Mouse (Mus musculus) limb, embryonic 12.5 days (tissue): ENCODE results near the gene Rfx2. TPM values are rescaled to one million over a fixed set of nuclear protein-coding genes. Genes with fewer than 3 reads are reported as not detected.

Experiments
- ATAC-seq: fragments of 200-750 bp; cut with Nextera tagmentation; 2 replicates; pipeline ENCODE4 v1.8.0; 2017; ENCODE audit warnings: low read depth, moderate TSS enrichment; ENCODE audit not compliant: insufficient number of reproducible peaks, insufficient read depth, low FRiP score, low TSS enrichment
- H3K27ac ChIP-seq: fragments of 300-500 bp; sonication (generic); 2 replicates; pipeline ENCODE4 v1.5.1; 2016; ENCODE audit warnings: mild to moderate bottlenecking, moderate library complexity
- H3K27me3 ChIP-seq: fragments of 300-500 bp; sonication (generic); 2 replicates; pipeline ENCODE4 v1.6.1; 2016; ENCODE audit warnings: mild to moderate bottlenecking, moderate library complexity
- H3K36me3 ChIP-seq: fragments of 300-500 bp; sonication (generic); 2 replicates; pipeline ENCODE4 v1.6.1; 2016; ENCODE audit warnings: mild to moderate bottlenecking, moderate library complexity
- H3K4me1 ChIP-seq: fragments of 300-500 bp; sonication (generic); replicated peaks from 2 replicates; pipeline ENCODE4 v1.6.1; 2016
- H3K4me2 ChIP-seq: fragments of 300-500 bp; sonication (generic); 2 replicates; pipeline ENCODE4 v1.6.1; 2016; ENCODE audit warnings: mild to moderate bottlenecking, moderate library complexity
- H3K4me3 ChIP-seq: fragments of 300-500 bp; sonication (generic); replicated peaks from 2 replicates; pipeline ENCODE4 v1.5.1; 2016; ENCODE audit warnings: mild to moderate bottlenecking
- H3K9ac ChIP-seq: fragments of 300-500 bp; sonication (generic); replicated peaks from 2 replicates; pipeline ENCODE4 v1.6.1; 2016; ENCODE audit warnings: mild to moderate bottlenecking, moderate library complexity
- H3K9me3 ChIP-seq: fragments of 300-500 bp; sonication (generic); 2 replicates; pipeline ENCODE4 v1.6.1; 2016; ENCODE audit warnings: mild to moderate bottlenecking, moderate library complexity
- WGBS: fragments of 180-500 bp; shearing (Covaris S2); methylation state at CpG from one replicate; pipeline ENCODE4 v1.1.7; 2016; 5-methylcytosine and 5-hydroxymethylcytosine counted together
- polyA plus RNA-seq: library from polyadenylated mRNA; unstranded; fragments of >200 nt; fragmentation: Nextera tagmentation; extraction: Ambion mirVana; gene quantifications from 2 replicates; pipeline ENCODE4 v1.2.1, GENCODE M21; 2016

Gene Rfx2
- polyA plus RNA-seq, 1 experiment from 2014 or later, result 4.1 TPM

GRCm38 (mm10) chr17:56861197-56861596, 30.4 kb upstream of the Rfx2 start:
- no peak overlapping the region for H3K9ac ChIP-seq
- no peaks in the 10 kb centered on the region; the same call in 1 of the 2 replicates for H3K27me3 ChIP-seq
- no peak overlapping the region for H3K4me2 ChIP-seq
- ATAC-seq, result no peak
- H3K36me3 ChIP-seq, result no peaks in the 10 kb centered on the region
- H3K4me3 ChIP-seq, result no peak overlapping the region
- 44% methylated on average over 3 of the region's 3 CpGs for WGBS
- 0 out of 2 replicates have a peak, but pooled peaks cover under 1% of the 10 kb centered on the region for H3K9me3 ChIP-seq
- H3K4me1 ChIP-seq, result no peaks in the 10 kb centered on the region
- no peak overlapping the region for H3K27ac ChIP-seq

DNA sequence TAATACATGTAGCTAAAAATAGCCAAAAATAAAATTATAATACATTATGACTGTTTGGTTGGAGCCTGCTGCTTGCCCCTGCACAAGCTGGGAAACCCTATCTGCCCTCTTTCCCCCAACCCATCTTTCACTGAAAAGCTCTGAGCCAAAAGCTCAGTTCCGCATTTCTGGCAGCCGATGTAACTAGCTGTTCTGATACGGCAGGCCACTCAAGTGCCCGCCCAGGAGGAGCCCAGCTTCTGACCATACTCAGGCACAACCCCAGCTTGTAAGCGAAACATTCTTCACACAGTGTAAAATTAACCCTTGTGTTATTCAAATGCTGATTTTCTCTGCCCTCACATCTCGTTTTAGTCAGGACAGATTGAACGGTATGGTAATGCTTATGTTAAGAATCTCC, 28.1 kb upstream of the Rfx2 start:
- no peak overlapping the region for H3K27ac ChIP-seq

DNA sequence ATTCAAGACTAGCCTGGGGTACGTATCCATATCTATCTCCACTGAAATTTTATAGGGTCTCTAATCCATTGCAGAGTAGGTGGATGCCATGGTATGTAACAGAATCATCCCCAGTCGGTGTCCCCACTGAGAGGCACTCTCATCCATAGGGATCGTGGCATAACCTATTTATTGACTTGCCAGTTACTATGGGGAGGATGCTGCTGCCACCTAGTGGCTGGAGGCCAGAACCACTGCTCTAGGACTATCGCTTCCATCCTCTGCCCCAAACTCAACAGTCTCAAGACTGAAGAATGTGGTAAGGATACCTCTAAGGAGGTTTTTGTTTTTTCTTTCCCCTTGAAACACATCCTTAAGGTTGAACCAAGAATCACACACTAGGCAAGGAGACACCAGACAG, 27.4 kb upstream of the Rfx2 start:
- Histone ChIP-seq H3K4me2 (no peak overlapping the region), H3K9me3 (no peaks in the 10 kb centered on the region), H3K9ac (no peak overlapping the region), H3K4me1 (no peaks in the 10 kb centered on the region), H3K36me3 (no peaks in the 10 kb centered on the region), H3K27me3 (no peaks in the 10 kb centered on the region; the same call in 1 of the 2 replicates), H3K27ac (no peak overlapping the region), H3K4me3 (no peak overlapping the region)
- 56% methylated on average over 4 of the region's 4 CpGs for WGBS
- no peak for ATAC-seq

More for the DNA sequence above, 28.1 kb upstream of the Rfx2 start:
- H3K4me1 ChIP-seq, result no peaks in the 10 kb centered on the region
- no peaks in the 10 kb centered on the region for H3K36me3 ChIP-seq
- ATAC-seq, result no peak
- H3K4me3 ChIP-seq, result no peak overlapping the region
- no peaks in the 10 kb centered on the region; the same call in 1 of the 2 replicates for H3K27me3 ChIP-seq
- H3K9ac ChIP-seq, result no peak overlapping the region
- WGBS, result 57% methylated on average over 7 of the region's 7 CpGs
- no peaks in the 10 kb centered on the region for H3K9me3 ChIP-seq
- no peak overlapping the region for H3K4me2 ChIP-seq

- no peak overlapping the region for H3K4me2 ChIP-seq
- no peak overlapping the region for H3K9ac ChIP-seq
- H3K36me3 ChIP-seq, result no peaks in the 10 kb centered on the region
- H3K27me3 ChIP-seq, result no peaks in the 10 kb centered on the region
- no peaks in the 10 kb centered on the region for H3K4me1 ChIP-seq
- no peak overlapping the region for H3K4me3 ChIP-seq
- H3K9me3 ChIP-seq, result no peaks in the 10 kb centered on the region
- ATAC-seq, result no peak
- WGBS, result 80% methylated on average over 3 of the region's 3 CpGs
- no peak overlapping the region for H3K27ac ChIP-seq
Observed at GRCm38 (mm10) chr17:56855421-56855820, 24.6 kb upstream of the Rfx2 start.

DNA sequence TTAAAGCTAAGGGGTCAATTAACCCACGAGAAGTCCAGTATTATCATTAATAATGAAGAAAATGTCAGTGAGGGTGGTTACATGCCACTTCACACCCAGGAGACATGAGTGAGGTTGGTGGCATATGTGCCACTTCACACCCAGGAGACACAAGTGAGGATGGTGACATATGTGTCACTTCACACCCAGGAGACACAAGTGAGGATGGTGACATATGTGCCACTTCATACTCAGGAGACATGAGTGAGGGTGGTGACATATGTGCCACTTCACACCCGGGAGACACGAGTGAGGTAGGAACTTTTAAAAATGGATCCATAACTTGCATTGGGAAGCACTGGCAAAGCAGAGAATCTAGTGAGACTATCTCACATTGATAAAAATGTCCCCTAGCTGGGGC, 20.4 kb upstream of the Rfx2 start:
- Histone ChIP-seq H3K4me1 (no peaks in the 10 kb centered on the region), H3K27me3 (peaks cover 4% of the 10 kb centered on the region; the same call in 1 of the 2 replicates), H3K27ac (no peak overlapping the region), H3K36me3 (no peaks in the 10 kb centered on the region), H3K4me2 (no peak overlapping the region), H3K9ac (no peak overlapping the region), H3K9me3 (no peaks in the 10 kb centered on the region), H3K4me3 (no peak overlapping the region)
- no peak for ATAC-seq
- WGBS, result 77% methylated on average over 3 of the region's 3 CpGs

GRCm38 (mm10) chr17:56849710-56850109, 18.9 kb upstream of the Rfx2 start:
- Histone ChIP-seq H3K4me1 (no peaks in the 10 kb centered on the region), H3K4me3 (no peak overlapping the region), H3K9ac (no peak overlapping the region), H3K9me3 (no peaks in the 10 kb centered on the region), H3K27ac (no peak overlapping the region), H3K4me2 (no peak overlapping the region), H3K36me3 (no peaks in the 10 kb centered on the region), H3K27me3 (peaks cover 4% of the 10 kb centered on the region; the same call in 1 of the 2 replicates)
- ATAC-seq, result no peak
- 85% methylated on average over 13 of the region's 13 CpGs for WGBS

DNA sequence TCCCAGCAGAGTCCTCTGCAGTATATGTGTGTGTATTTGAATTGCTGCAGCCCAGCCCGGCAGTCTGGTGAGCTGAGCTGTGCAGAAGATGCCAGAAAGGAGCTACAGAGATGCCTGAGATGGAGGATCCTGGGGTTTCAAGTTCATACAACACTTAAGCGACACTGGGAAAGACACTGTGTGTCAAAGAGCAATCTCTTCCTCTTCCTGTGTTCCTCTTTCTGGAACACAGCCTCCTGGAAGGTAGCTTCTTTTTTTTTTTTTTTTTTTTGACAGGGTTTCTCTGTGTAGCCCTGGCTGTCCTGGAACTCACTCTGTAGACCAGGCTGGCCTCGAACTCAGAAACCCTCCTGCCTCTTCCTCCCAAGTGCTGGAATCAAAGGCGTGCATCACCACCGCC, 18.0 kb upstream of the Rfx2 start:
- Histone ChIP-seq H3K9ac (no peak overlapping the region), H3K9me3 (no peaks in the 10 kb centered on the region), H3K4me3 (no peak overlapping the region), H3K27ac (no peak overlapping the region), H3K4me1 (no peaks in the 10 kb centered on the region), H3K36me3 (no peaks in the 10 kb centered on the region), H3K4me2 (no peak overlapping the region), H3K27me3 (peaks cover 4% of the 10 kb centered on the region; the same call in 1 of the 2 replicates)
- 87% methylated on average over 5 of the region's 5 CpGs for WGBS
- ATAC-seq, result no peak

DNA sequence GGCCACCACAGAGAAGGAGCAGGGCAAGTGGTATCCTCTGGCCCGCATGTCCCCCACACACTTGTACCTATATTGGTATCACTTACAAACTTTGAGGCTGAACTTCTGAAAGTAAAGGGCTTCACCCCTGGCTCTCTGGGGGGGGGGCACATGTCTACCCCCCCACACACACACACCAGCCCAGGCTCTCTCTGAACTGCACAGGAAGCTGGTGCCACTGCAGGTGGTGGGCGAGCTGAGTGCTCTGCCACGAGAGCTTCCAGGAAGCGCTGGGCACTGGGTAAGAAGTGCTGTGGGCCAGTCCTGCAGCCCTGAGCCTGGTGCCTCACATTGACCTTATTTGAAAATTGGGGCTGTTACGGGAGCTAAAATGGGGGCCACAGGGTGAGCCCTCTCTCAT, 12.9 kb upstream of the Rfx2 start:
- Histone ChIP-seq H3K4me2 (no peak overlapping the region), H3K4me3 (no peak overlapping the region), H3K27me3 (peaks cover 4% of the 10 kb centered on the region; the same call in 1 of the 2 replicates), H3K9ac (no peak overlapping the region), H3K36me3 (no peaks in the 10 kb centered on the region), H3K27ac (no peak overlapping the region), H3K4me1 (no peaks in the 10 kb centered on the region), H3K9me3 (no peaks in the 10 kb centered on the region)
- no peak for ATAC-seq
- WGBS, result 87% methylated on average over 5 of the region's 5 CpGs

DNA sequence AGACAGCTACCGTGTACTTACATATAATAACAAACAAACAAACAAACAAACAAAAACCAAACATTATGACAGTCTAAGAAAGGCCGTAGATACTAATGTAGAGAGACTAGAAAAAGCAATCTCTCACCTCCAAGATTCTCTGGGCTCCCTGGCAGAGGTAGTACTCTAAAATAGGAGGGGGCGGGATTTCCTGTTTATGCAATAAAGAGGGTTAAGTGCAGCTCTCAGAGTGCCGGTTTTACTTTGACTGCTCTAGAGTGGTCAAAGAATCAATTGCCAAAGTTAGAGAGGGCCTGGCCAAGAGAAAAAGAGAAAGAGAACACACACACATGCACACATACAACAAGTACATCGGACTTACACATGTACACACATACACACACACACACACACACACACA, 11.4 kb upstream of the Rfx2 start:
- H3K27ac ChIP-seq, result no peak overlapping the region
- ATAC-seq, result no peak
- H3K9me3 ChIP-seq, result no peaks in the 10 kb centered on the region
- no peaks in the 10 kb centered on the region for H3K27me3 ChIP-seq
- no peak overlapping the region for H3K4me2 ChIP-seq
- H3K4me1 ChIP-seq, result no peaks in the 10 kb centered on the region
- 77% methylated on average over 5 of the region's 5 CpGs for WGBS
- H3K36me3 ChIP-seq, result no peaks in the 10 kb centered on the region
- no peak overlapping the region for H3K4me3 ChIP-seq
- no peak overlapping the region for H3K9ac ChIP-seq

DNA sequence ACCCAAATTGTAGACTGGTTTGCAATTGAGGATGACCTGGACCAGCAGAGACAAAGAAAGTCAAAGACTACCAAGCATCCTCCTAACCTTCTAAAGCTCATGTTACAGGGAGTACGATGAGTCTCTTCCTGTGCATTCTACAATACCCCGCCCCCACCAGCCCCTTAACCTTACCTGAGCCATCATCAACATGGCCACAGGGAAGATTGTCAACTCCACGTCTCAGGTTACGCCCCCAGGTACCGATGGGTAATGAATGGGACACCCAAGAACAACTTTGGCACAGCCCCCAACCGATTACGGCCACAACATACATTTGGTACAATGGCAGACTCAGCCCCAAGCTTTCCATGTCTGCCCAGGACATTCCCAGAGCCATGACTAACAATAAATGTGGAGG, 9.7 kb upstream of the Rfx2 start:
- Histone ChIP-seq H3K4me1 (no peaks in the 10 kb centered on the region), H3K4me3 (no peak overlapping the region), H3K36me3 (no peaks in the 10 kb centered on the region), H3K9me3 (no peaks in the 10 kb centered on the region), H3K9ac (no peak overlapping the region), H3K4me2 (no peak overlapping the region), H3K27ac (no peak overlapping the region), H3K27me3 (no peaks in the 10 kb centered on the region)
- no peak for ATAC-seq
- WGBS, result 78% methylated on average over 7 of the region's 7 CpGs

DNA sequence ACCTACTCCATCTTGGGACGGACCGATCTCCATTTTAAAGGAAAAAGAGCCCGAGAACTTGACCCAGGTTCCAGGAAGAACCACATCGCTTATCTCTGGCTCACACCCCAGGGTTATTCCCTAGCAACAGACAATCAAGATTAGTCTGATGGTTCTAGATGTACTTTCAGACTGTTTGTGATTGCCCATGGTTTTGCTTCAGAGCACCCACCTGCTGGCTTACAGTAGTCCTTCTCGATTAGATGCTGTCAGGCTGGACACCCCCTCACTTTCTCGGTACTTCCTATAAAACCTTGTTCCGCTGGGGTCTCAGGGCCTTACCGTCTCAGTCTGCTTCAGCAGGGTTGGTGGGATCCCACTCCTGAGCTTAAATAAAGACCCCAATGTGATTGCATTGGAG, 5.5 kb upstream of the Rfx2 start:
- H3K9me3 ChIP-seq, result no peaks in the 10 kb centered on the region
- peaks cover 8% of the 10 kb centered on the region for H3K27me3 ChIP-seq
- no peaks in the 10 kb centered on the region for H3K4me1 ChIP-seq
- 84% methylated on average over 8 of the region's 8 CpGs for WGBS
- H3K36me3 ChIP-seq, result no peaks in the 10 kb centered on the region
- no peak overlapping the region for H3K9ac ChIP-seq
- no peak overlapping the region for H3K4me3 ChIP-seq
- no peak for ATAC-seq
- H3K27ac ChIP-seq, result no peak overlapping the region
- H3K4me2 ChIP-seq, result no peak overlapping the region

DNA sequence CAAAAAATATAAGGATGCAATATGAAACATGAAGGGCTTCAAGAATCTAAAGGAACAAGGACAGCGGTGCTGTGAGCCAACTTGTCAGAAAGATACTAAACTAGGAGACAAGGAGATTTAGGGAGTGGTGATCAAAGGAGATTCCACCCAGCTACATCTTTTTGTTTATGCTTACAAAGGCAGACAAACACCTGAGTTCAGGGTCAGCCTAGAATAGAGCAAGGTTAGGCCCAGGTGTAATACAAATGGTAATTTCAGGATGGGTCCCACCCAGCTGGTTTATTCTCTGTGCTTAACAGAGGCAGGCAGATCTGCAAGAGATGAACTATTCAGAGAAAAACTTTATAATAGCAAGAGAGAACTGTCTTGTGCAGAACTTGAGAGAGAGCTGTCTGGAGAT, 2.6 kb upstream of the Rfx2 start:
- WGBS, result 86% methylated on average over 1 of the region's 1 CpGs
- H3K4me1 ChIP-seq, result peaks cover 6% of the 10 kb centered on the region; the same call in 1 of the 2 replicates
- H3K27me3 ChIP-seq, result peaks cover 32% of the 10 kb centered on the region
- H3K9ac ChIP-seq, result no peak overlapping the region
- no peaks in the 10 kb centered on the region for H3K9me3 ChIP-seq
- H3K36me3 ChIP-seq, result no peaks in the 10 kb centered on the region
- ATAC-seq, result no peak
- no peak overlapping the region for H3K27ac ChIP-seq
- H3K4me2 ChIP-seq, result no peak overlapping the region
- H3K4me3 ChIP-seq, result no peak overlapping the region
